Mouse (Mus musculus): ENCODE results near the gene Fam50a. TPM values are rescaled to one million over a fixed set of nuclear protein-coding genes. Genes with fewer than 3 reads are reported as not detected.

Gene Fam50a
- polyA plus RNA-seq (2015; fragmentation: Nextera tagmentation; extraction: Ambion mirVana), result 58.8 and 60.0 TPM in 2 replicates

- peak within 1 kb of the TSS; percentile 59 for H3K4me3 ChIP-seq (replicated peaks)
- H3K9me3 ChIP-seq, result no peaks in the 10 kb centered on the region
- peak; percentile 98 for ATAC-seq
- H3K9ac ChIP-seq, result peak within 1 kb of the TSS; percentile 69
- H3K4me1 ChIP-seq (replicated peaks), result no peaks in the 10 kb centered on the region
- no peaks in the 10 kb centered on the region for H3K27me3 ChIP-seq (replicated peaks)
- no peaks in the 10 kb centered on the region for H3K36me3 ChIP-seq
- peak within 1 kb of the TSS; percentile 69 for H3K4me2 ChIP-seq (replicated peaks)
- 22% methylated on average over 59 of the region's 59 CpGs for WGBS
- H3K27ac ChIP-seq, result peak within 1 kb of the TSS; percentile 80
Measured at GRCm38 (mm10) chrX:74312540-74313464, at the start of gene Fam50a. Gene Fam50a, plus strand, starts transcription at chrX:74313033.

- H3K9me3 ChIP-seq, result no peaks in the 10 kb centered on the region
- peak overlapping the region; percentile 48 for H3K4me2 ChIP-seq (replicated peaks)
- H3K36me3 ChIP-seq, result no peaks in the 10 kb centered on the region
- peak; percentile 62 for ATAC-seq
- H3K27me3 ChIP-seq (replicated peaks), result no peaks in the 10 kb centered on the region
- no peaks in the 10 kb centered on the region for H3K4me1 ChIP-seq (replicated peaks)
- H3K27ac ChIP-seq, result peak overlapping the region; percentile 87
- peak overlapping the region; percentile 26 for H3K9ac ChIP-seq
- WGBS, result 24% methylated on average over 3 of the region's 3 CpGs
- H3K4me3 ChIP-seq (replicated peaks), result peak overlapping the region; percentile 47
Measured at GRCm38 (mm10) chrX:74269736-74270061, 43.1 kb upstream of the Fam50a start.

- peak within 1 kb of the TSS; percentile 47 for H3K4me3 ChIP-seq (replicated peaks)
- H3K36me3 ChIP-seq, result no peaks in the 10 kb centered on the region
- WGBS, result 15% methylated on average over 42 of the region's 42 CpGs
- H3K27ac ChIP-seq, result peak within 1 kb of the TSS; percentile 87
- ATAC-seq, result peak; percentile 94
- H3K4me1 ChIP-seq (replicated peaks), result no peaks in the 10 kb centered on the region
- peak within 1 kb of the TSS; percentile 60 for H3K9ac ChIP-seq
- no peaks in the 10 kb centered on the region for H3K9me3 ChIP-seq
- H3K4me2 ChIP-seq (replicated peaks), result peak within 1 kb of the TSS; percentile 48
- H3K27me3 ChIP-seq (replicated peaks), result no peaks in the 10 kb centered on the region
Measured at GRCm38 (mm10) chrX:74270062-74270901, 42.6 kb upstream of the Fam50a start, which contains the start of gene Rpl10. Gene Rpl10, plus strand, starts transcription at chrX:74270812.

- Histone ChIP-seq H3K27me3 (replicated peaks) (no peaks in the 10 kb centered on the region), H3K9ac (peak overlapping the region; percentile 60), H3K4me3 (replicated peaks) (peak overlapping the region; percentile 47), H3K4me1 (replicated peaks) (no peaks in the 10 kb centered on the region), H3K9me3 (no peaks in the 10 kb centered on the region), H3K4me2 (replicated peaks) (peak overlapping the region; percentile 48), H3K36me3 (no peaks in the 10 kb centered on the region), H3K27ac (peak overlapping the region; percentile 77; the same call in 1 of the 2 replicates)
- WGBS, result 18% methylated on average over 27 of the region's 27 CpGs
- no peak for ATAC-seq
Measured at GRCm38 (mm10) chrX:74270902-74271551, 41.8 kb upstream of the Fam50a start.

GRCm38 (mm10) chrX:74273422-74274322, 39.2 kb upstream of the Fam50a start:
- Histone ChIP-seq H3K4me3 (replicated peaks) (no peak overlapping the region), H3K36me3 (no peaks in the 10 kb centered on the region), H3K9me3 (no peaks in the 10 kb centered on the region), H3K4me2 (replicated peaks) (no peak overlapping the region), H3K4me1 (replicated peaks) (no peaks in the 10 kb centered on the region), H3K9ac (no peak overlapping the region), H3K27ac (no peak overlapping the region), H3K27me3 (replicated peaks) (no peaks in the 10 kb centered on the region)
- WGBS, result 38% methylated on average over 10 of the region's 10 CpGs
- no peak for ATAC-seq

- no peak overlapping the region for H3K9ac ChIP-seq
- no peak for ATAC-seq
- H3K4me3 ChIP-seq (replicated peaks), result no peak overlapping the region
- H3K4me1 ChIP-seq (replicated peaks), result no peaks in the 10 kb centered on the region
- WGBS, result 71% methylated on average over 8 of the region's 8 CpGs
- H3K27ac ChIP-seq, result no peak overlapping the region
- H3K36me3 ChIP-seq, result no peaks in the 10 kb centered on the region
- H3K27me3 ChIP-seq (replicated peaks), result no peaks in the 10 kb centered on the region
- H3K4me2 ChIP-seq (replicated peaks), result no peak overlapping the region
- H3K9me3 ChIP-seq, result no peaks in the 10 kb centered on the region
Measured at GRCm38 (mm10) chrX:74277916-74278315, 34.9 kb upstream of the Fam50a start.

- WGBS, result 16% methylated on average over 14 of the region's 14 CpGs
Measured at GRCm38 (mm10) chrX:74281041-74281731, 31.6 kb upstream of the Fam50a start.

GRCm38 (mm10) chrX:74281732-74282394, 31.0 kb upstream of the Fam50a start, which contains the start of the genes Taz and Dnase1l1:
Gene Taz, plus strand, starts transcription at chrX:74281912.
Gene Dnase1l1, minus strand, starts transcription at chrX:74282337.
- Histone ChIP-seq H3K9me3 (no peaks in the 10 kb centered on the region), H3K27ac (peak within 1 kb of the TSS; percentile 86), H3K4me2 (replicated peaks) (peak within 1 kb of the TSS; percentile 68), H3K4me1 (replicated peaks) (no peaks in the 10 kb centered on the region), H3K4me3 (replicated peaks) (peak within 1 kb of the TSS; percentile 54), H3K27me3 (replicated peaks) (no peaks in the 10 kb centered on the region), H3K9ac (peak within 1 kb of the TSS; percentile 59), H3K36me3 (no peaks in the 10 kb centered on the region)
- WGBS, result 20% methylated on average over 16 of the region's 16 CpGs
- peak; percentile 96 for ATAC-seq

More at GRCm38 (mm10) chrX:74281041-74281731, 31.6 kb upstream of the Fam50a start:
- no peaks in the 10 kb centered on the region for H3K36me3 ChIP-seq
- H3K4me2 ChIP-seq (replicated peaks), result peak overlapping the region; percentile 68
- H3K9ac ChIP-seq, result peak overlapping the region; percentile 47
- H3K27ac ChIP-seq, result peak overlapping the region; percentile 86
- H3K27me3 ChIP-seq (replicated peaks), result no peaks in the 10 kb centered on the region
- H3K4me1 ChIP-seq (replicated peaks), result no peaks in the 10 kb centered on the region
- no peaks in the 10 kb centered on the region for H3K9me3 ChIP-seq
- peak overlapping the region; percentile 54 for H3K4me3 ChIP-seq (replicated peaks)
- ATAC-seq, result no peak

- Histone ChIP-seq H3K4me3 (replicated peaks) (peak overlapping the region; percentile 54), H3K9ac (peak overlapping the region; percentile 59), H3K9me3 (no peaks in the 10 kb centered on the region), H3K4me2 (replicated peaks) (peak overlapping the region; percentile 68), H3K27ac (peak overlapping the region; percentile 86), H3K36me3 (no peaks in the 10 kb centered on the region), H3K4me1 (replicated peaks) (no peaks in the 10 kb centered on the region), H3K27me3 (replicated peaks) (no peaks in the 10 kb centered on the region)
- peak; percentile 71 for ATAC-seq
- WGBS, result 21% methylated on average over 39 of the region's 39 CpGs
Measured at GRCm38 (mm10) chrX:74282395-74283091, 30.3 kb upstream of the Fam50a start.

GRCm38 (mm10) chrX:74283092-74283437, 29.8 kb upstream of the Fam50a start:
- Histone ChIP-seq H3K4me3 (replicated peaks) (peak overlapping the region; percentile 54), H3K4me1 (replicated peaks) (no peaks in the 10 kb centered on the region), H3K4me2 (replicated peaks) (peak overlapping the region; percentile 64), H3K27me3 (replicated peaks) (no peaks in the 10 kb centered on the region), H3K9me3 (no peaks in the 10 kb centered on the region), H3K27ac (peak overlapping the region; percentile 86), H3K36me3 (no peaks in the 10 kb centered on the region), H3K9ac (peak overlapping the region; percentile 59)
- 38% methylated on average over 5 of the region's 5 CpGs for WGBS
- ATAC-seq, result no peak; the same call in none of the 2 replicates

Measured in intestine, embryonic 15.5 days (tissue).